Mouse (Mus musculus) forebrain, embryonic 11.5 days (tissue): ENCODE measurements around the gene Dicer1. TPM values are rescaled to one million over a fixed set of nuclear protein-coding genes. Genes with fewer than 3 reads are reported as not detected.

Experiments
- ATAC-seq: fragments of 200-750 bp; cut with Nextera tagmentation; replicated peaks from 2 replicates; pipeline ENCODE4 v1.8.0; 2017; ENCODE audit warnings: moderate TSS enrichment; ENCODE audit not compliant: low FRiP score
- DNase-seq: peaks from one replicate; pipeline ENCODE4 v3.0.0-alpha.2; 2017; ENCODE audit warnings: low spot score
- H3K27ac ChIP-seq: fragments of 300-500 bp; sonication (generic); 2 replicates; pipeline ENCODE4 v1.5.1; 2014; ENCODE audit warnings: low read depth, low read length
- H3K27me3 ChIP-seq: fragments of 300-500 bp; sonication (generic); 2 replicates; pipeline ENCODE4 v1.6.1; 2014; ENCODE audit warnings: mild to moderate bottlenecking, low read length, mixed read lengths; ENCODE audit not compliant: control insufficient read depth, insufficient read depth
- H3K36me3 ChIP-seq: fragments of 300-500 bp; sonication (generic); 2 replicates; pipeline ENCODE4 v1.6.1; 2014; ENCODE audit warnings: mild to moderate bottlenecking, low read length, moderate library complexity, mixed read lengths; ENCODE audit not compliant: control insufficient read depth, insufficient read depth
- H3K4me1 ChIP-seq: fragments of 300-500 bp; sonication (generic); replicated peaks from 2 replicates; pipeline ENCODE4 v1.6.1; 2014; ENCODE audit warnings: low read length, mixed read lengths; ENCODE audit not compliant: control insufficient read depth, insufficient read depth
- H3K4me2 ChIP-seq: fragments of 300-500 bp; sonication (generic); 2 replicates; pipeline ENCODE4 v1.6.1; 2014; ENCODE audit warnings: low read depth, mild to moderate bottlenecking, low read length, moderate library complexity, mixed read lengths; ENCODE audit not compliant: severe bottlenecking
- H3K4me3 ChIP-seq: fragments of 300-500 bp; sonication (generic); 2 replicates; pipeline ENCODE4 v1.5.1; 2014; ENCODE audit warnings: low read depth, low read length
- H3K9ac ChIP-seq: fragments of 300-500 bp; sonication (generic); 2 replicates; pipeline ENCODE4 v1.6.1; 2014; ENCODE audit warnings: low read length
- H3K9me3 ChIP-seq: fragments of 300-500 bp; sonication (generic); 2 replicates; pipeline ENCODE4 v1.6.1; 2016; ENCODE audit warnings: low read length, mixed read lengths; ENCODE audit not compliant: control insufficient read depth
- whole genome bisulfite sequencing: fragments of 180-500 bp; shearing (Covaris S2); extraction: QIAGEN DNeasy Blood & Tissue Kit; methylation state at CpG from one replicate; pipeline ENCODE4 v1.1.7; 2014; 5-methylcytosine and 5-hydroxymethylcytosine counted together
- polyA plus RNA-seq: library from polyadenylated mRNA; unstranded; fragments of >200 nt; fragmentation: Nextera tagmentation; extraction: Ambion mirVana; gene quantifications from 2 replicates; pipeline ENCODE4 v1.2.1, GENCODE M21; 2014

Dicer1 gene
- polyA plus RNA-seq, 1 experiment from 2014 or later: 39.2 TPM

- H3K27ac ChIP-seq: no peak overlapping the region
- no peak for ATAC-seq
- H3K27me3 ChIP-seq: no peaks in the 10 kb centered on the region
- WGBS: 83% methylated on average over 10 of the region's 10 CpGs
- no peak overlapping the region for H3K9ac ChIP-seq
- H3K4me2 ChIP-seq: no peak overlapping the region
- H3K4me3 ChIP-seq: no peak overlapping the region
- DNase-seq: no peak
- H3K9me3 ChIP-seq: no peaks in the 10 kb centered on the region
- H3K4me1 ChIP-seq: peaks cover 7% of the 10 kb centered on the region
- H3K36me3 ChIP-seq: no peaks in the 10 kb centered on the region
Measured at GRCm38 (mm10) chr12:104769201-104769785, 17.5 kb upstream of the Dicer1 start.

GRCm38 (mm10) chr12:104767183-104767582, 15.4 kb upstream of the Dicer1 start:
- Histone ChIP-seq H3K4me3 (no peak overlapping the region), H3K27me3 (no peaks in the 10 kb centered on the region), H3K4me1 (peaks cover 13% of the 10 kb centered on the region), H3K9me3 (no peaks in the 10 kb centered on the region), H3K9ac (no peak overlapping the region), H3K4me2 (no peak overlapping the region), H3K27ac (no peak overlapping the region), H3K36me3 (no peaks in the 10 kb centered on the region)
- no peak for ATAC-seq
- DNase-seq: no peak
- WGBS: 89% methylated on average over 4 of the region's 4 CpGs

- DNase-seq (no peak), ATAC-seq (no peak)
- peaks cover 13% of the 10 kb centered on the region for H3K4me1 ChIP-seq
- no peaks in the 10 kb centered on the region for H3K36me3 ChIP-seq
- no peak overlapping the region for H3K4me2 ChIP-seq
- H3K9ac ChIP-seq: no peak overlapping the region
- no peaks in the 10 kb centered on the region for H3K9me3 ChIP-seq
- H3K27me3 ChIP-seq: no peaks in the 10 kb centered on the region
- no peak overlapping the region for H3K4me3 ChIP-seq
- no peak overlapping the region for H3K27ac ChIP-seq
- 92% methylated on average over 7 of the region's 7 CpGs for WGBS
Measured at GRCm38 (mm10) chr12:104765761-104766160, 14.0 kb upstream of the Dicer1 start.

GRCm38 (mm10) chr12:104765116-104765515, 13.4 kb upstream of the Dicer1 start:
- no peak overlapping the region for H3K9ac ChIP-seq
- DNase-seq: no peak
- H3K4me1 ChIP-seq: peaks cover 13% of the 10 kb centered on the region
- no peak for ATAC-seq
- no peak overlapping the region for H3K4me2 ChIP-seq
- H3K9me3 ChIP-seq: no peaks in the 10 kb centered on the region
- H3K27ac ChIP-seq: no peak overlapping the region
- H3K27me3 ChIP-seq: no peaks in the 10 kb centered on the region
- 92% methylated on average over 5 of the region's 5 CpGs for WGBS
- no peak overlapping the region for H3K4me3 ChIP-seq
- H3K36me3 ChIP-seq: no peaks in the 10 kb centered on the region

- Histone ChIP-seq H3K4me1 (peaks cover 13% of the 10 kb centered on the region), H3K36me3 (no peaks in the 10 kb centered on the region), H3K27me3 (no peaks in the 10 kb centered on the region), H3K9me3 (no peaks in the 10 kb centered on the region), H3K4me3 (no peak overlapping the region), H3K9ac (no peak overlapping the region), H3K27ac (no peak overlapping the region), H3K4me2 (no peak overlapping the region)
- 18% methylated on average over 6 of the region's 6 CpGs for WGBS
- no peak for ATAC-seq
- DNase-seq: no peak
Measured at GRCm38 (mm10) chr12:104763918-104764317, 12.2 kb upstream of the Dicer1 start.

- Histone ChIP-seq H3K9ac (no peak overlapping the region), H3K36me3 (no peaks in the 10 kb centered on the region), H3K27ac (no peak overlapping the region), H3K4me1 (peaks cover 6% of the 10 kb centered on the region; the same call in 1 of the 2 replicates), H3K4me2 (no peak overlapping the region), H3K4me3 (no peak overlapping the region), H3K27me3 (no peaks in the 10 kb centered on the region), H3K9me3 (no peaks in the 10 kb centered on the region)
- 85% methylated on average over 8 of the region's 8 CpGs for WGBS
- ATAC-seq (no peak), DNase-seq (no peak)
Measured at GRCm38 (mm10) chr12:104761411-104761810, 9.7 kb upstream of the Dicer1 start.

- Histone ChIP-seq H3K36me3 (no peaks in the 10 kb centered on the region), H3K9ac (no peak overlapping the region), H3K4me3 (no peak overlapping the region), H3K4me2 (no peak overlapping the region), H3K9me3 (no peaks in the 10 kb centered on the region), H3K27me3 (no peaks in the 10 kb centered on the region), H3K27ac (no peak overlapping the region), H3K4me1 (no peaks in the 10 kb centered on the region)
- ATAC-seq: no peak
- WGBS: 87% methylated on average over 7 of the region's 7 CpGs
- DNase-seq: no peak
Measured at GRCm38 (mm10) chr12:104758066-104758465, 6.3 kb upstream of the Dicer1 start.

GRCm38 (mm10) chr12:104753686-104754085, 1.9 kb upstream of the Dicer1 start:
- no peak overlapping the region for H3K27ac ChIP-seq
- H3K4me3 ChIP-seq: no peak overlapping the region
- ATAC-seq: no peak
- no peaks in the 10 kb centered on the region for H3K36me3 ChIP-seq
- no peak overlapping the region for H3K9ac ChIP-seq
- DNase-seq: no peak
- no peaks in the 10 kb centered on the region for H3K9me3 ChIP-seq
- no peak overlapping the region for H3K4me2 ChIP-seq
- 77% methylated on average over 4 of the region's 4 CpGs for WGBS
- H3K27me3 ChIP-seq: no peaks in the 10 kb centered on the region; the same call in 1 of the 2 replicates
- peaks cover 7% of the 10 kb centered on the region for H3K4me1 ChIP-seq

- Histone ChIP-seq H3K4me3 (peak overlapping the region; percentile 87), H3K36me3 (no peaks in the 10 kb centered on the region), H3K9me3 (no peaks in the 10 kb centered on the region), H3K27ac (peak overlapping the region; percentile 77), H3K4me1 (peaks cover 7% of the 10 kb centered on the region), H3K9ac (peak overlapping the region; percentile 93), H3K4me2 (peak overlapping the region; percentile 84), H3K27me3 (no peaks in the 10 kb centered on the region; the same call in 1 of the 2 replicates)
- WGBS: 0% methylated on average over 32 of the region's 52 CpGs
- ATAC-seq (peak; percentile 62), DNase-seq (peak; percentile 79)
Measured at GRCm38 (mm10) chr12:104751331-104751813, 380 bp downstream of the Dicer1 start.
